Mouse (Mus musculus) right cerebral cortex, postnatal 14 days (tissue): ENCODE measurements around the gene Tead1.

Source experiments
- DNase-seq: peaks from one replicate; pipeline ENCODE4 v3.0.0; 2022

Tead1 gene

DNA sequence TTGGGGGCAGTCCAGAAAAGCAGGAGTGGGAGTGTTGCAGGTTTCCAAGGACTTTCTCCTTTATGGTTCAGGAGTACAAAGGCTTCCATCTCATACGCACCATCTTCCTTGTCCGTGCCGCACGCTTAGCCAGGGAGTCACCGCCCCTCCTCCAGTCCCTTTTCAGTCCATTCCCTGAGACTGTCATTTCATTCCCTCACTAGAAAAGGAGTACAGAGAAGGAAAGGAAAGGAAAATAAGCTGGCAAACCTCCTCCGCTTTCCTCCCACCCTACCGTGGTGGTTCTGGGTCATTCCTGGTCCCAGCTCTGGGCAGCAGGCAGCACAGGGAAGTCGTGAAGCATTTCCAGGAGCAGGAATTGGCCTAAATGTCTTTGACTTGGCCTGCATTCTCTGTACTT lies 52.5 kb downstream of the Tead1 start:
- no peak for DNase-seq

DNA sequence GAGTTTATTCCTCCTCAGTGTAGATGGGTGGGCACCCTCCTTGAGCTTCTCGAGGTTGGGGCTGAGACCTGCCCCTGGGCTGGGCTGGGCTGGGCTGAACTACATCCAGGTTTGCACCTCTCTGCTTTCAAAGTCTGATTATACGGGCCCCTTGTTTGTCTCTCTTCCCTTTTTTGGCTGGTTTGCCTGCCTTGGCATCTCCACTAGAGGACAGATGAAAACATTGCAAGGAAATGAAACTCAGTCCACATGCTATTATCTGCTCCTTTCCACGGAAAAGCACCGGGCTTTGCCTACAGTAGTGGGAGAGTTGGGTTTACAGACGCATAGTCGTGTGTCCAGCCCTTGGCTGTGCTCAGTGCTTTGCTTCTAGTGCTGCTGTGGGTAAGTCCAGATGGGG lies 60.1 kb downstream of the Tead1 start:
- no peak for DNase-seq

DNA sequence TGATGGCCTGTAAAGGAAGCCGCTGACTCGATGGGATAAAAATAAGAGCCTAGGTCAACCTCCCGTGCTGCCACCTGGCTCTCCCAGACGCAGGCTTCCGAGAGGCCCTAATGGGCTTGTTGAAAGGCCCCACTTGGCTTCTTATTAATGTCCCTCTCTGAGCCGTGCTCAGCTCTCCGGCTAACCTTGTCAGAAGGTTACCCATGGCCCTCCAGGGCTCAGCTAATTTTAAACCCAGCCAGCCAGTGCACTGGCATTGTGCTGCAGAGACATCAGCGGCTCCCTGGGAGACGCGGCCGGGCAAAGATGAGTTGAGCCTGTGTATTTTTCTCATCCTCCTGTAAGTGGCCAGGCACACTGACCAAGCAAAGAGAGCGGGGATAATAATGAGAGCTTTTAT lies 62.7 kb downstream of the Tead1 start:
- no peak for DNase-seq

DNA sequence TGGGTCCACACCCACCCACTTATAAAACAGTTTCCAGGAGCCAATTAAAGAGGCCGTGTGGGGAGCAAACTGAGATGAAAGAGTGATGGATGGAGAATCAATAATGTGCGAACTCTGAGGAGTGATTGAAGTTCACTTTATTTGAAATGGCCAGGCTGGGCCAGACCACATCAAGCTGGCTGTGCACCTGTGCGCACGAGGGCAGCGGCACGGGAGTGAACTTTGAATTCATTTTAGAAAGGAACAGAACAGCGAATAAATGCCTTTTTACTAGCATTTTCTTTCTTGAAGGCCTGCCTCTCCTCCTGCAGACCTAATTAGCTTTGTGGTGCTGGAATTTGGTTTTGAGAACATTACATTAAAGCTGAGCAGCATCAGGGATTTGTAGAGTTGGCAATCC lies 63.9 kb downstream of the Tead1 start:
- DNase-seq, result no peak

DNA sequence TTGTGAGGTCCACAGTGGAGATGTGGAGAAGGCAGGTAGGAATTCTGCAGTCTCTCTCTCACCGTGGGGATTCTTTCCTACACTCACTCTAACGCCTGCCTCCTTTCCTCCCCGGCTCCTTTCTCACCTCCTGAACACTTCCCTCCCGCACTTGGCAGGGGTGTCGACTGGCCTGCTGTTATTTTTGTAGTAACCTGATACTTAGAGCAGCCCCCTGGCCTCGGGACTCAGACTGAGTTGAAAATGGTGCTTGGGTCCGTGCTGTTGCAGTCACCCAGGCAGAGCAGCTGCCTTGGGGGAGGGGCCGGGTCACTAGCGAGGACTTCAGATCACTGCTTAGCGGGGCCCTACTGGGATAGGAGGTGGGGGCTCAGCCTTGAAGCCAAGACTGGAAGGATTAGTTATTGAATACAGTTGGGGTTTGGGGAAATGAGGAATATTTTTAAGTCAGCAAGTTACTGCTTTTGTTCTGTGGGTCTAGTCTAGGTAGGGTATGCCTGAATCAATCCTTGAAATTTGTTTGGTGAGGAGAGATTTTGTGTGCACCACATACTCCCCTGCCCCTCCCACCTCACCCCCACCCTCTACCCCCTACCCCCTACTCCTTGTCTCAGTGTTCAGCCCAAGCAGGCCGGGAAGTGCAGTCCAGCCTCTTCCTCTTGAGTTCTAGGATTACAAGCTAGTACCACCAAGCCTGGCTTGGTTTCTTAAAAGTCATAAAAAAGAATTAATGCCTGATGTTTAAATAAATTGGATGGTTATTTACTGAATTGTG lies 64.7 kb downstream of the Tead1 start:
- DNase-seq, result no peak

- no peak for DNase-seq
Observed at GRCm38 (mm10) chr7:112747187-112747586, 68.1 kb downstream of the Tead1 start.

DNA sequence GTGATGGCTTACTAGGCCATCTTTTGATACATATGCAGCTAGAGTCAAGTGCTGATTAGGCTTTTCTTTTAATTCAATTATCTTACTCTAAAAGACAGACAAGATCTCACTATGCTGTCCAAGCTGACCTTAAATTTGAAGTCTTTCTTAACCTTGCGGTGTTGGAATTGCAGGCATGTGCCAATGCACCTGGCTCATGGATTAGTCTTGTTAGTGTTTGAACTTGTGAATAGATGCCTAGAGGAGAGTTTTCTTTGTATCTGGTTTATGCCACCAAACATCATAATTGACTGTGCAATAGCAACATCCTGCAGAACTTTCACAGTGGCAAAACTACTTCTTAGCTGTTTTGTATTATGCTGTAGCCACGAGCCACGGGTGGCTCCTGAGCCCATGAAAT lies 68.7 kb downstream of the Tead1 start:
- no peak for DNase-seq

DNA sequence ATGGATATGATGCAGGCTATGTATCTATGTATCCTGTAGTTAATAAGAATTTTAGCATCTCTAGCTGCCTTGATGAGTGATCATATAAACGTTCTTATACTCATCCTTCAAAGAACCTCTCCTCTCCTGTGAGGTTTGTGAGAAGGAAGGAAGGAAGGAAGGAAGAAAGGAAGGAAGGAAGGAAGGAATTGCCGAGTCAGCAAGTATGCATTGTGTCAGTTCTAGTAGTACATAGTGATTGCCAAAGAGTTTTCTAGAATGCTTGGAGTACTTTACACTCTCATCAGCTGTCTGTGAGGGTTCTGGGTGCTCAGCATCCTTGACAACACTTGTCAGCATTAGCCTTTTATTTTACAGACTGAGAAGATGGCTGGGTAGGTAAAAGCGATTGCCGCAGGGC lies 69.2 kb downstream of the Tead1 start:
- DNase-seq, result no peak

DNA sequence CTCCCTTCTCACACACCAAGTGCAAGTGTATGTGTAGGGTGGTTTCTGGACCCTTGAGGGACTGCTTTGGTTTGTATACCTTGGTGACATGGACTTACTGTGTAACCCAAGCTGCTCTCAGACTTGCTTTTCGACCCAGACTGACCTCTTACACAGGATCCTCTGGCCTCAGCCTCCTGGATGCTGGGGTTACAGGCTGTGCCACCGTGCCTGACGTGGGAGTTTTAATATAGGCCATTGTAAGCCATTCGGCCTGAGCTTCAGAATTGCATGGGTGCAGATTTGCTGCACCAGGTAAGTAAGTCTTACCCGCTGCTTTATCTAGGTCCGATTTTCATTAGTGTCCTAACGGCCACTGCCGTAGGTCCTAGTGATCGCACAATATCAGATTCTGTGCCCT lies 71.0 kb downstream of the Tead1 start:
- DNase-seq, result no peak

DNA sequence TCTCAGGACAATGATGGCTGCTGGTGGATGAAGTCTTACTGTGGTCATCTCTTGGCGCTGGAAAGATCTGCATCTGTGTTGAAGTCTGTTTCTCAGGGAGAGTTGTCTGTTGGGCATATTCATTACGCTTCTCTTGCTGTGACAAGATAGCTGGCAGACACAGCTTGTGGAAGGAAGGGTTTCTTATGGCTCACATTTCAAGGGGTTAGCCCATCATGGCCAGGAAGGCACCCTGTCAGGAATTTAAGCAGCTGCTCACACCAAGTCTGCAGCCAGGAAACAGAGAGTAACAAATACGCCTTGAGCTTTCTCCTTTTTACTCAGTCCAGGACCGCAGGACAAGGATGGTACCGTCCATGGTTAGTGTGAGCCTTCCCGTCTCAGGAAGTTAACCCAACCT lies 73.2 kb downstream of the Tead1 start:
- no peak for DNase-seq

- no peak for DNase-seq
Observed at GRCm38 (mm10) chr7:112753314-112753713, 74.2 kb downstream of the Tead1 start.

DNA sequence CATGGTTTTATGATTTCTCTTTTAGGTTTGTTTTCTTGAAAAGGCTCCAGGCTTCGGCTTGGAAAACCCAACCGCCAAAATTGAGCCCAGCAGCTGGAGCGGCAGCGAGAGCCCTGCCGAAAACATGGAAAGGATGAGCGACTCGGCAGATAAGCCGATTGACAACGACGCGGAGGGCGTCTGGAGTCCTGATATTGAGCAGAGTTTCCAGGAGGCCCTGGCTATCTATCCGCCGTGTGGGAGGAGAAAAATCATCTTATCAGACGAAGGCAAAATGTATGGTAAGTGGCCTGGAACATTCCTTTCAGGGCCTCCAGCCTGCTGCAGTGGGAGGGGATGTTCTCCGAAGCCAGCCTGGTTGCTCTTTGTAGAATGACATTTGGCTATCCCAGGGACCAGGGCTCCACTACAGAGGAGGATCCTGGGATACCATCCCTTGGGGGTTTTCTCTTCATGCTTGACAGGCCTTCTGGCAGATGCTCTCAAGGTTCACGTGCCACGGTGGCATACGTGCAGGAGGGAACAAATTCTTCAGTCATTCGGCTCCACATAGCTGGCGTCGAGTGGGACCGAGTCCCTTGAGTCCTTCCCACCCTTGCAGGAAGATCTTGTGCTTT lies 80.3 kb downstream of the Tead1 start:
- DNase-seq, result no peak

DNA sequence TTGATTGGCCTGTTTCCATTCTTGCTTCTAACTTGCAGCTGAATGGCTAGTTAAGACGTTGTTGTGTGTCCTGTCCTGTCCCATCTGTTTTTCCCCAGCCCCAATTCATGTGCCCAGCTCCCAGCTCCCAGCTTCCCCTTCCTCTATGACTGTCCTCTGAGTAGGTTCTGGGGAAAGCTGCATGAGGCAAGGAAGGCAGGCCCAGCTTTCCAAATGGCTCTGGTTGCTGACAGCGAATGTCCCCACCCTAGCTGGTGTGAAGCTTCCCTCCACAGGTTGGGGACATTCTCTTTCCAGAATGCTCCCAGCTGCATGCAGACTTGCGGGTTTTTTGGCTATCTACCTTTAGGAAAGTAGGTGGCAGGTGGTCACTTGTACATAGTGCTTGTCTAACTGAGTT lies 81.2 kb downstream of the Tead1 start:
- no peak for DNase-seq

DNA sequence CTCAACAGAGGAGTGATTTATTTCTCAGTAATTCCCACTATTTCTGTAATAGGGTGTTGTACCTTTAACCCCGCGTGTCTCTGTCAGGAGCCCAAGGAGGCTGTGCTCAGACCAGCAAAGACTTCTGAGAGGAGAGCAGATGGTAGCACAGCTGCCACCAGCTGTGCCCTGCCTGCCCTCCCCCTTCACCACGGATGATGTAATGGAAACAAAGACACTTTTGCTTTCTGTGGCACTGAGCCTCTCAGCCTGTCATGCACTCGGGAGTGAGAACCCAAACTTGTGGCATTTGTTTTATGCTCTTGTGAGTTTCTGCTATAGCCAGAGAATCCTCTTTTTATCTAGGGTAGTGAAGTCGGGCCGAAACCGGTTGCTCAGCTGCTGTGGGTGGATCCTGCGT lies 81.7 kb downstream of the Tead1 start:
- no peak for DNase-seq

DNA sequence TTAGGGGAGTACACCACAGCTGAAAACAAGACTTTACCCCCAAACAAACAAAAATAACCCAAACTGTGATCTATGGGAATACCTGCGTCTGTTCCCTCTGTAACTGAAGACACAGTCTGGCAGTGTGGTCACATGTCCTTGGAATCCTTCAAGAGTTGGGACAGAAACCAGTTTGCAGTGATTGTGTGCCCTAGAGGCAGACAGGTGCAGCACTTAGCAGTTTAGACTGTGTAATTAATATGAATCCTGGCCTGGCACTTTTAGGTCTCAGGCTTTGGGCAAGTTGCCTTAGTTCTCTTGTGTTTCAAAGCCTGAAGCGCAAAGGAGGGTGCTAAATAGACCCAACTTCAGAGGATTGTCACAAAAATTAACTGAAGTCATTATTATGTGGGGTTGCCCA lies 83.8 kb downstream of the Tead1 start:
- DNase-seq, result no peak

DNA sequence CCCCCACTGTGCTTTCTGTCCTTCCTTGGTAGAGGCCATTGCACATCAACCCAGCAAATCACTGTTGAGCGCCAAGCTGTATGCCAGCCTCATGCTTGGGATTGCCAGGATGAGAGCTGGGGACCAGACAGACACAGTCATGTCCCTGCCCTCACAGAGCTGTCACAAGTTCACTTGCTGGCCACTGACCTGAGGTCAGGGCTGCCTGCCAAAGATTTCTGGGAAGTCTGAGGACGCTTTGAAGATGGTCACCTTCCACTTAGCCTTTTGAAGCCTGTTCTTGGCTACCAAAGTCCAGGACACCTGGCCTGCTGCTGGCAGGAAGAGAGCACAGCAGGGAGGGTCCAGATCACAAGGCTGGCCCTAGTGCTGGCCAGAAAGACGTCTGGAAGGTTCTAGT lies 84.4 kb downstream of the Tead1 start:
- no peak for DNase-seq

DNA sequence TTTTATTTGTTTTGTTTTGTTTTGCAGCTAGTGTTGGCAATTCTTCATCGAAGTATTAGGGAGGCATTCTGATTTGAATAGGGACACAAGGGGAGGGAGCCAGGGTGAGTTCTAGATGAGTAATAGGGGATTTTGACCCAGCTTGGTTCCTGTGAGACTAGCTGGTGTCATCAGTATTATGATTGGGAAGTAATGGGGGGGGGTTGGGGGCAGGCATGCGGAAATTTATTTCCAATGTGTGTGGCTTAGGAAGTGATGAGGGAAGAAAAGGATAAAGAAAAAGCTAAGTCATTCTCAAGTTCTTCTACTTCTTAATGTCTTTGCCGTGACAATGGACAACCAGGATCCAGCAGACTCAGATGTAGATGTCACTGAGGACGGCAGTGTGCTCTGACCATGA lies 85.8 kb downstream of the Tead1 start:
- DNase-seq, result no peak

DNA sequence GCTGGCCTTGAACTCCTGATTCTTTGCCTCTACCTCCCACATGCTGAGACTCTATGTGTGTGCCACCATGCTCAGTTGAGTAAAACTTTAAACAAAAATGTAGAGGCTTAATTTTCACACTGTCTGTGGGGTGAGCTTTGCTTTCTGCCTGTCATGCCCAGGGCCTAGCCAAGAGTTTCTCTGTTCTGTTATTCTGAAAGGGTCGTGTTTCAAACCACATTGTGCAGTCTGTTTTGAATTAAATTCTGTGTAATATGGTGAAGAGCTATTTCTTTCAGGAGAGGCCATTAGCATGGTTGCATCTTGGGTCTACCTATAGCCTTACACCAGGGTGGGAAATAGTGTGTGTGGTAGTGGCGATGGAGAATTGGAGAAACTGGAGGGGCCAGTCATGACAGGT lies 90.7 kb downstream of the Tead1 start:
- DNase-seq, result no peak

- no peak for DNase-seq
Observed at GRCm38 (mm10) chr7:112771461-112771860, 92.3 kb downstream of the Tead1 start.

GRCm38 (mm10) chr7:112772777-112773176 lies 93.7 kb downstream of the Tead1 start:
- DNase-seq, result no peak

DNA sequence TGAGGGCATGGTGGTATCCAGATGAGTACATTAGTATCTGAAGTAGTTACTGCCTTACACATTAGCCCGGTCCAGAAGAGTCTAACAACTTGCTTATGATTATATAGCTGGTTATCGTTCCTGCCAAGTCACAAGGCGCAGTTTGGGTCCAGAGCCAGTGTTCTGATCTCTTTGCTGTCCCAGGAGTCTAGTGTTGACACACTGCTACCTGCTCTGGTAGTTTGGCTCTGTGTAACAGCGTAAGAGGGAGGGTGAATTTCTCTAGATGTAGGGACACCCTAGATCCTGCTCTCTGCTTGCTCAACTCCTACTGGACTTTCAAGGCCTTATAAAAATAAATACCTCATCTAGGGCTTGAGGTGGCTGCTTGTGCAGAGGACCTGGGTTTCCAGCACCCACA lies 94.5 kb downstream of the Tead1 start:
- DNase-seq, result no peak

DNA sequence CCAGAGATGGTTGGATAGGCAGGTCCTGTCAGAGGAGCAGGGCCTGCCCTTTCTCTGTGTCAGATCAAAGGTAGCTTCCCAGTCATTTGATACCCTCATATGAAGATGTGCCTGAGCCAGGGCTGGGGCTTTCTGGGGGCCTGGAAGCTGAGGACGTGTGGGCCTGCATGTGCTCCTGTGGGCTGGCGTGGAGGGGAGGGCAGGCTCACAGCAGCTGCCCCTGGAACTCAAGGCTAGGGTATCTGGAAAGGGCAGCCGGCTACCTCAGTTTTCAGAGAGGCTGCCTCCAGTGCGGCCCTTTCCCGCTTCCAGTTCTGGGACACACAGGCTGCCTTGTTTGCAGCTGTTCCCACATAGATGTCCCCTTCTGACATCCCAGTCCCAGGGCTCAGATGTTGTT lies 96.7 kb downstream of the Tead1 start:
- DNase-seq, result no peak

DNA sequence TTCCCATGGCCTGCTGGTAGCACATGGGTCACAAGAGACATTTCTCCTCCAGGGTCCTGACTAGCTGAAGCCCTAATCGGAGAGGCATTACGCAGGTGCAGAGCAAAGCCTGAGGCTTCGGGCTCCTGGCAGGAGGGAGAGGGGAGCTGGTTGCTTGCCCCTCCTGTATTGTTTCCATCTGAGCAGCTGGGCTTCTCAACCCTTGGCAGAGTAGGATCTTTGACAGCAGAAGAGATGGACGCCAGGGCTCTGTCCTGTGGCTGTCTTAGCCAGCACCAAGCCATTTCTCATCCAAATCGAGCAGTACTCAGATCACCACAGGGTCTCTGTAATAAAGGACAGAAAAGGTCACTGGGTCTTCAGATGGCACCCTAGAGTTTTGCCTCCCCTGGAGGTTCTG lies 97.6 kb downstream of the Tead1 start:
- no peak for DNase-seq

- DNase-seq, result no peak
Observed at GRCm38 (mm10) chr7:112779636-112780035, 100.5 kb downstream of the Tead1 start.

DNA sequence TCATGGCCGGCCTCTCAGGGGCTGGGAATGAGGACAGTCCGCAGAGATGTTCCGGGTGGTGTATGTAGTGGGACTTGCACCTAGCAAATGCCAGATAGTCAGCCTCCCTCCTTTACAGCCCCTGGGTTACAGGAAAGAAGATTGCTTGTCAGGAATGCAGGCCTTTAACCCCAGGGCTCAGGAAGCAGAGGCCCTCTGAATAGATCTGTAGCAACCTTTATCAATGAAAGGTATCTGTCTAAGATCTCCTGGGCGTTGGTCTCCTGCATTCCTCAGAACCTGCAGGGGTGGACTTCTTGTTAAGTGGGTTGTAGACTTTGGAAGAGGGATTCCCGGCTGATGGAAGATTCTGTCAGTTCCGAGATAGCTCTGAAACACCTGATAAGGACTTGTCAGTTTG lies 101.8 kb downstream of the Tead1 start:
- no peak for DNase-seq
